Mouse (Mus musculus) embryonic facial prominence, embryonic 13.5 days (tissue): ENCODE data around the gene Slc44a4. TPM values are rescaled to one million over a fixed set of nuclear protein-coding genes. Genes with fewer than 3 reads are reported as not detected.
"Not testable (repeated sequence)": the region's sequence is repeated elsewhere in the genome, so short reads cannot be mapped to it uniquely, and the experiment has no call there.

Source experiments
- ATAC-seq: fragments of 200-750 bp; cut with Nextera tagmentation; 2 replicates; pipeline ENCODE4 v1.8.0; 2017; ENCODE audit warnings: low read depth; ENCODE audit not compliant: insufficient number of reproducible peaks, insufficient read depth, low FRiP score, low TSS enrichment
- H3K27ac ChIP-seq: fragments of 300-500 bp; sonication (generic); 2 replicates; pipeline ENCODE4 v1.5.1; 2015; ENCODE audit warnings: moderate library complexity, mild to moderate bottlenecking, inconsistent platforms
- H3K27me3 ChIP-seq: fragments of 300-500 bp; sonication (generic); 2 replicates; pipeline ENCODE4 v1.6.1; 2015; ENCODE audit warnings: mild to moderate bottlenecking, inconsistent platforms
- H3K36me3 ChIP-seq: fragments of 300-500 bp; sonication (generic); 2 replicates; pipeline ENCODE4 v1.6.1; 2015; ENCODE audit warnings: mild to moderate bottlenecking, inconsistent platforms
- H3K4me1 ChIP-seq: fragments of 300-500 bp; sonication (generic); 2 replicates; pipeline ENCODE4 v1.6.1; 2015; ENCODE audit warnings: inconsistent platforms
- H3K4me2 ChIP-seq: fragments of 300-500 bp; sonication (generic); 2 replicates; pipeline ENCODE4 v1.6.1; 2015; ENCODE audit warnings: moderate library complexity, mild to moderate bottlenecking, inconsistent platforms
- H3K4me3 ChIP-seq: fragments of 300-500 bp; sonication (generic); 2 replicates; pipeline ENCODE4 v1.5.1; 2015; ENCODE audit warnings: mild to moderate bottlenecking, inconsistent platforms
- H3K9ac ChIP-seq: fragments of 300-500 bp; sonication (generic); 2 replicates; pipeline ENCODE4 v1.6.1; 2015; ENCODE audit warnings: mild to moderate bottlenecking, inconsistent platforms
- H3K9me3 ChIP-seq: fragments of 300-500 bp; sonication (generic); 2 replicates; pipeline ENCODE4 v1.6.1; 2016; ENCODE audit warnings: inconsistent platforms
- WGBS: fragments of 180-500 bp; shearing (Covaris S2); methylation state at CpG from one replicate; pipeline ENCODE4 v1.1.7; 2015; ENCODE audit warnings: mixed read lengths; 5-methylcytosine and 5-hydroxymethylcytosine counted together
- polyA plus RNA-seq: library from polyadenylated mRNA; unstranded; fragments of >200 nt; fragmentation: Nextera tagmentation; extraction: Ambion mirVana; gene quantifications from 2 replicates; pipeline ENCODE4 v1.2.1, GENCODE M21; 2015

The Slc44a4 gene
- polyA plus RNA-seq, 1 experiment from 2014 or later = 0.24 TPM

GRCm38 (mm10) chr17:34965627-34966026 lies 51.4 kb downstream of the Slc44a4 start:
- Histone ChIP-seq H3K4me2 (no peak overlapping the region), H3K9me3 (no peaks in the 10 kb centered on the region), H3K4me1 (peaks cover 13% of the 10 kb centered on the region), H3K27ac (no peak overlapping the region), H3K36me3 (no peaks in the 10 kb centered on the region), H3K9ac (no peak overlapping the region), H3K4me3 (no peak overlapping the region), H3K27me3 (peaks cover 28% of the 10 kb centered on the region)
- no peak for ATAC-seq
- 66% methylated on average over 5 of the region's 5 CpGs for WGBS

- H3K4me3 ChIP-seq, ATAC-seq, H3K9ac ChIP-seq, H3K27ac ChIP-seq, H3K36me3 ChIP-seq, H3K4me2 ChIP-seq, H3K9me3 ChIP-seq: not testable (repeated sequence)
- WGBS = 70% methylated on average over 6 of the region's 11 CpGs
- peaks cover 13% of the 10 kb centered on the region; the same call in 1 of the 2 replicates for H3K4me1 ChIP-seq
- H3K27me3 ChIP-seq = peaks cover 28% of the 10 kb centered on the region
Measured at GRCm38 (mm10) chr17:34969822-34970221, 55.6 kb downstream of the Slc44a4 start, which contains the start of gene Gm20481. Gm20481 (plus strand) TSS chr17:34969912.

- H3K9me3 ChIP-seq, H3K36me3 ChIP-seq, H3K4me3 ChIP-seq, ATAC-seq, H3K4me2 ChIP-seq, H3K27ac ChIP-seq, H3K9ac ChIP-seq, H3K4me1 ChIP-seq: not testable (repeated sequence)
- H3K27me3 ChIP-seq = peaks cover 28% of the 10 kb centered on the region
- 43% methylated on average over 25 of the region's 37 CpGs for WGBS
Measured at GRCm38 (mm10) chr17:34970850-34971249, 56.6 kb downstream of the Slc44a4 start.

- H3K27ac ChIP-seq, H3K9me3 ChIP-seq, H3K36me3 ChIP-seq, H3K9ac ChIP-seq, H3K4me1 ChIP-seq: not testable (repeated sequence)
- WGBS = 2% methylated on average over 28 of the region's 43 CpGs
- peak overlapping the region; percentile 45 for H3K4me3 ChIP-seq
- peak overlapping the region; percentile 80 for H3K4me2 ChIP-seq
- ATAC-seq = peak; percentile 44
- peaks cover 28% of the 10 kb centered on the region for H3K27me3 ChIP-seq
Measured at GRCm38 (mm10) chr17:34971694-34972068, 57.4 kb downstream of the Slc44a4 start.

DNA sequence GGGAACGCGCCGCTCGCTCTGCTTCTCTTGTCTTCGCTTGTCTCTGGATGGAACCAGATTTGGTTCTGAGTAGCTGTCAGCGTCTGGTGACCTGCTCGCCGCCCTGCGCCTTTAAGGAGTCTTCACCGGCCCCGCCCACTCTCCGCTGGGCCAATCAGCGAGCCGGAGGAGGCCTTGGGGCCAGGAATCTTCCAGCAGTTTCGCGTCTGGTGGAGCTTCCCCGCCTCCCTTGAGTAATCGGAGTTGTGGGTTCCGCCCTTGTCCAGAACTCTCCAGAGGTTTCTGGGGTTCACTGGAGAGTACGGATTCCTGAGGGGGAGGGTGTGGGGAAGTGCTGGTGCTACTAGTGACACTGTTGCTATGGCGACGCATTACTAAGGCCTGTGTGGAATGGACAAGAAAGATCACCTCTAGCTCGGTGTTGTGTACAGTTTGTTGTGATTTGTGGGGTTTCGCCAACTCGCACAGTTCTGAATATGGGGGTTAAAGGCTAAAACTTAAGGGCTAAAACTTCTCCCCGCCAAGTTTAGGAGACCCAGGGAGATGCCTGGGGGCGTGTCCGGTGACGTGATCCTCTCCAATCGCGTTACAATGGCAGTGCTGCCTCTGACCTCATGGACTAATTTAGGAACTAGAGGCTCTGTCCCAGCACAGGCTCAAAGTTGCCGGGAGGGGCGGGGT lies 57.9 kb downstream of the Slc44a4 start, which contains the start of the genes Hspa1a and Hspa1l:
TSS of gene Hspa1a (minus strand) at position 88 of the 681 bp plus-strand sequence.
TSS of gene Hspa1l (plus strand) at position 635 of the 681 bp plus-strand sequence.
- H3K36me3 ChIP-seq, H3K4me1 ChIP-seq, H3K9me3 ChIP-seq: not testable (repeated sequence)
- Histone ChIP-seq H3K9ac (peak within 1 kb of the TSS; percentile 57), H3K4me2 (peak within 1 kb of the TSS; percentile 80), H3K27ac (peak within 1 kb of the TSS; percentile 55), H3K27me3 (peaks cover 28% of the 10 kb centered on the region), H3K4me3 (peak within 1 kb of the TSS; percentile 45)
- ATAC-seq = peak; percentile 93
- under 1% methylated on average over 31 of the region's 33 CpGs for WGBS

DNA sequence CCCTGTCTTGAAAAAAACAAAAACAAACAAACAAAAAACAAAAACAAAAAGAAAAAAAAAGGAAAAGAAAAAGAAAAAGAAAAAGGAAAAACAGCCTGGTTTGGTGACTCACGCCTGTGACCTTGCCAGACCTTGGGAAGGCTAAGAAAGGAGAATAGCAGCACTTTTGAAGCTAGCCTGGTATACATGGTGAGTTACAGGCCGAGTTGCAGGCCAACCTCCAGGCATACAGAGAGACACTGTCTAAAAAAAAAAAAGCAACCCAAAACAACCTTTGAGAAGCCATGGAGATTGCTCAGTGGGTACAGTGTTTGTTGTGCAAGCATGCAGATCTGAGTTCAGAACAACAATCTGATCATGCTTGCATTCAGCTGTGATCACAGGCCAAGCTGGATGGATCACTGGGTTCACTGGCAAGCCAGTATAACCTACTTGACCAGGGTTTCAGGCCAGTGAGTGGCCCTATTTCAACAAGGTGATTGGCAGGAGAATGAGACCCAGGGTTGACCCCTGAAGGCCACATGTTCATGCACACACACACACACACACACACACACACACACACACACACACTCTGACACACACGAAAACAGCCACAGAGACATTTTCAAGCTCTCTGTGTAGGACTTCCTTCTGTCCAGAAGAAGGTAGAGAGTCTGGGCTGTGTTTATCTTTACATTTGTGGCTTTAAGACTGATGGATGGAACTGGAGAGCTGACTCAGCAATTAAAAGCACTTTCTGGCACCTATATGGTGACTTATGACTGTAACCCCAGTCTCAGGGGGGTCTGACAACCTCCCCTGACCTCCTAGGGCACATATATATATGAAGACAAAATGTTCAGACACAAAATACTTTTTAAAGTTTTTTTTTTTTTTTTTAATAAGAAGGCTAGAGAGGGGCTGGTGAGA lies 61.6 kb downstream of the Slc44a4 start:
- no peak overlapping the region for H3K4me3 ChIP-seq
- H3K4me2 ChIP-seq = no peak overlapping the region
- no peak overlapping the region for H3K27ac ChIP-seq
- H3K9ac ChIP-seq = no peak overlapping the region
- ATAC-seq = no peak
- 0 out of 2 replicates have a peak, but pooled peaks cover 2% of the 10 kb centered on the region for H3K36me3 ChIP-seq
- H3K9me3 ChIP-seq = no peaks in the 10 kb centered on the region
- H3K4me1 ChIP-seq = peaks cover 10% of the 10 kb centered on the region
- peaks cover 4% of the 10 kb centered on the region; the same call in 1 of the 2 replicates for H3K27me3 ChIP-seq
- 78% methylated on average over 3 of the region's 3 CpGs for WGBS

DNA sequence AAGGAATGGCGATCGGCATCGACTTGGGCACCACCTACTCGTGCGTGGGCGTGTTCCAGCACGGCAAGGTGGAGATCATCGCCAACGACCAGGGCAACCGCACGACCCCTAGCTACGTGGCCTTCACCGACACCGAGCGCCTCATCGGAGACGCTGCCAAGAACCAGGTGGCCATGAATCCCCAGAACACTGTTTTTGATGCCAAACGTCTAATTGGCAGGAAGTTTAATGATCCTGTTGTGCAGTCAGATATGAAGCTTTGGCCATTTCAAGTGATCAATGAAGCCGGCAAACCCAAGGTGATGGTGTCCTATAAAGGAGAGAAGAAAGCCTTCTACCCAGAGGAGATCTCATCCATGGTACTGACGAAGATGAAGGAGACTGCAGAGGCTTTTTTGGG lies 62.7 kb downstream of the Slc44a4 start:
- peaks cover 4% of the 10 kb centered on the region; the same call in 1 of the 2 replicates for H3K27me3 ChIP-seq
- H3K27ac ChIP-seq = no peak overlapping the region
- ATAC-seq = no peak
- 0 out of 2 replicates have a peak, but pooled peaks cover 2% of the 10 kb centered on the region for H3K36me3 ChIP-seq
- H3K9ac ChIP-seq = no peak overlapping the region
- peaks cover 12% of the 10 kb centered on the region for H3K4me1 ChIP-seq
- WGBS = 94% methylated on average over 20 of the region's 20 CpGs
- H3K4me3 ChIP-seq = no peak overlapping the region
- H3K4me2 ChIP-seq = no peak overlapping the region
- H3K9me3 ChIP-seq = no peaks in the 10 kb centered on the region

GRCm38 (mm10) chr17:34978239-34978638 lies 64.0 kb downstream of the Slc44a4 start:
- H3K4me2 ChIP-seq = no peak overlapping the region
- H3K4me1 ChIP-seq = peaks cover 13% of the 10 kb centered on the region
- H3K4me3 ChIP-seq = no peak overlapping the region
- H3K27me3 ChIP-seq = peaks cover 4% of the 10 kb centered on the region; the same call in 1 of the 2 replicates
- 0 out of 2 replicates have a peak, but pooled peaks cover 2% of the 10 kb centered on the region for H3K36me3 ChIP-seq
- H3K9ac ChIP-seq = no peak overlapping the region
- no peak overlapping the region for H3K27ac ChIP-seq
- 89% methylated on average over 27 of the region's 27 CpGs for WGBS
- H3K9me3 ChIP-seq = no peaks in the 10 kb centered on the region
- ATAC-seq = no peak

DNA sequence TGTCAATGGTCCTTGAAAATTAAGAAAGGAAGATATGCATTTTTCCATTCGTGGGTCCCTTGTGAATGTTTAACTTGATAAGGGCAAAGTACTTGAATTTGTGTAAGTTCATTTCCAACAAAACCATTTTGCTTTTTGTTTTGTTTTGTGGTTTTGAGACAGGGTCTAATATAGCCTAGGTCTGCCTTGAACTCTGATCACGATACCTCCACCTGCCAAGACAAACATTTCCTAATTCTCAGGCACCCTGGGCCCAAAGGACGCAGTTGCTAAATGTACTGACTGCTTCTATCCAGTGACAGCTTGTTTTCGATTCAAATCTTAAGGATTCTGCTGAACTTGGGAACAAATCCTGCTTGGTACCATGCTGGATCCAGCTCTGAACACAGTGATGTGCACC lies 65.4 kb downstream of the Slc44a4 start:
- Histone ChIP-seq H3K9me3 (no peaks in the 10 kb centered on the region), H3K36me3 (0 out of 2 replicates have a peak, but pooled peaks cover 2% of the 10 kb centered on the region), H3K4me1 (peaks cover 13% of the 10 kb centered on the region), H3K27me3 (no peaks in the 10 kb centered on the region), H3K27ac (no peak overlapping the region), H3K4me2 (no peak overlapping the region), H3K9ac (no peak overlapping the region), H3K4me3 (no peak overlapping the region)
- 94% methylated on average over 4 of the region's 4 CpGs for WGBS
- no peak for ATAC-seq
